Mouse (Mus musculus) fibroblast of lung, adult 2 months (primary cell): Measurements from ENCODE around the gene Gm9495.
"Not testable (repeated sequence)": the region's sequence is repeated elsewhere in the genome, so short reads cannot be mapped to it uniquely, and the experiment has no call there.

Source experiments
- DNase-seq: peaks from one replicate; pipeline ENCODE4 v3.0.0-alpha.2; 2011; ENCODE audit warnings: low read depth

The Gm9495 gene

DNA sequence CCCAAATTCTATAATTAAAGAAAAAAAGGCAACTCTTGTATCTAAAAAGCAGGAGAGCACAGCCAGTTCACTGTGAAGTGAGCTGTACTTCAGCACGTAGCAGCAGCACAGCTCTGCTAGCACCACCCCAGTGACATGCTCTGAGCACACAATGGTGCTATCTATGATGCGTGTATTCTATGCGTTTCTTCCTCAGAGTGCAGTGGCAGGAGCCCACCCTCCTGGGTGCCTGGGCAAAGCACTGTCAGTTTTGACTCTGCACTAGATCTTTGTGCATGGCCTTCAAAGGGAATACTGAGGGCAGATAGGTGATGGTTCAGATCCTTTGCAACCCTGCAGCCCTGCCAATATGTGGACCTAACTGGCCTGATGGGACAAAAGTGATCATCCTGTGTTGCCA lies at the start of gene Gm9495:
TSS of gene Gm9495 (minus strand) at position 101 of the 400 bp plus-strand sequence.
- DNase-seq: not testable (repeated sequence)

DNA sequence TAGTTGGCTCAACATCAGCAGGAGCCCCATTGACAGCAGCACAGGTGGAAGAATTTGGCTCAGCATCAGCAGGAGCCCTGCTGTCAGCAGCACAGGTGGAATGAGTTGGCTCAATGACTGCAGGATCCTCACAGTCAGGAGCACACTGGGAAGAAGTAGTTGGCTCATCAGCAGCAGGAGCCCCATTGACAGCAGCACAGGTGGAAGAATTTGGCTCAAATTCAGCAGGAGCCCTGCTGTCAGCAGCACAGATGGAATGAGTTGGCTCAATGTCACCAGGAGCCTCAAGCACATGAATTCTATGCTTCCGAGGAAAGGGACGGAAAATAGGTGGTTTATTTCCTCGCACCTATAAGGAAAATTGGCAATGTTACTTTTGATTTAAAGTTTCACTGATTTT lies 21.6 kb upstream of the Gm9495 start:
- not testable (repeated sequence) for DNase-seq

DNA sequence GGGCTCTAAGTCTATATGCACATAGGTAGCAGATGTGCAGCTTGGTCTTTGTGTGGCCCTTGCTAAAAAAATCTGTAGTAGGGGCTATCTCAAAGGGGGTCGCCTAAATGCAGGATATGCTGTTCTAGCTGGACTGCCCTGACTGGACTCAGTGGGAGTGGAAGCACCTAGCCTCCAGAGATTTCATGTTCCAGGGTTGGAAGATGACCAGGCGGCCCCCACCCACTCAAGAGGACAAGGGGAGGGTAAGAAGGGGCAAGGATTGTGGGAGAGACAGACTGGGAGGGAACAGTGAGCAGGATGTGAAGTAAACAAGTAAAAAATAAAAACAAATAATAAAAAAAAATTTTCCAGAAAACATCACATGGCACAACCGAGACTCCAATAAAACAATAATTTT lies 33.3 kb downstream of the Gm9495 start:
- DNase-seq: not testable (repeated sequence)

DNA sequence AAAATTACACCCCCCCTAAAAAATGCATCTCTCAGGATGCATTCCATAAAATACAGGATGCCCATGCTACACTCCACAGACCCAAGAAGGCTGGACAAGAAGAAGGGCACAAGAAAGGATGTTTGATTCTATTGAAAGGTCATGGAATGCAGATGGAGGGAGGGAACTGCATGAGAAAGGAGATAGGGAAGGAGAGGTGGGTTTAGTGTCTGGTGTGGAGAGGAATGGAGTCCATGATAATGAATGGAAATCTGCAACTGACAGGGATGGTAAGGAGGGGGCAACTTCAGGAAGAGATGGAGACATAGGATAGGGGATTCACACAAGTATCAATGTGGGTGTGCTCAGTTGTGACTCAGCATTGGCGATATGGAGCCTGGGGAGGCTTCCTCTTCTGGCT lies 39.0 kb downstream of the Gm9495 start:
- DNase-seq: no peak

DNA sequence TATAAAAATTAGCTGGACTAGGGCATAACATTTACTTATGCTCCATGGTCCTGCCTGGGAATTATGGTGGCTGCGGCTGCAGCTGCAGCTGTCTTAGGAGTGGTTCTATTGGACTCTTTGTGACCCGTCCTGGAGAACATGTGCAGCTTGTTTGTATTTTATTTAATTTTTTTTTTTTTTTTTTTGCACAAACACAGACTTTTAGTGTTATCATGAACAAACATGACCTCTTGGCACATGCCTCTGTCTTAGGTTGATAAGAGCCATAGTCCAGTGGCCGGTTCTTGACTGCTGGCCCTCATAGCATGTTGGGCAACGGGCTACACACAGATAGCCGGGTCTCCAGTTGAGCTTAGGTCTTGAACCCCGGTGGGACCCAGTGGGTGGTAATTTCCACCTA lies 48.6 kb downstream of the Gm9495 start:
- no peak for DNase-seq

DNA sequence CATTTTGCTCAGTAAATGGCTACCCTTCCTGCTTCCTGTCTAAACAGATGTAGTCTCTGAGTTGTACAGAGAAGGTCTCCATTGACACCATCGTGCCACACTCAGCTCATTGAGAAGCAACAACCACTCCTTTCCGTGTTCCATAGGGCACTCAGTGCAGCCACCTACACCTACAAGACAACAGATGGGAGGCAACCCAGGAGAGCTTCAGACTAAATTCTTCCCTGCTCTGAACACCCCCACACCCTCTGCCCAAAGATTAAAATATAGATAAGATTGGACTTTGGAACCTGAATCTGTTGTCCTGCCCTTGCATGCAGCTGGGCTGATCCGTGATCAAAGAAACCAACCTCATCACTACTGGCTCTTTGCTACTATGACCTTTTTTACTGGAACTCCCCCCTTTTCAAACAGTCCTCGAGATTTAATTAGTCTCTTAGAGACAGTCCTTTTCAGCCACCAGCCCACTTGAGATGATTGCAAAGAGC lies 53.4 kb downstream of the Gm9495 start:
- no peak for DNase-seq

DNA sequence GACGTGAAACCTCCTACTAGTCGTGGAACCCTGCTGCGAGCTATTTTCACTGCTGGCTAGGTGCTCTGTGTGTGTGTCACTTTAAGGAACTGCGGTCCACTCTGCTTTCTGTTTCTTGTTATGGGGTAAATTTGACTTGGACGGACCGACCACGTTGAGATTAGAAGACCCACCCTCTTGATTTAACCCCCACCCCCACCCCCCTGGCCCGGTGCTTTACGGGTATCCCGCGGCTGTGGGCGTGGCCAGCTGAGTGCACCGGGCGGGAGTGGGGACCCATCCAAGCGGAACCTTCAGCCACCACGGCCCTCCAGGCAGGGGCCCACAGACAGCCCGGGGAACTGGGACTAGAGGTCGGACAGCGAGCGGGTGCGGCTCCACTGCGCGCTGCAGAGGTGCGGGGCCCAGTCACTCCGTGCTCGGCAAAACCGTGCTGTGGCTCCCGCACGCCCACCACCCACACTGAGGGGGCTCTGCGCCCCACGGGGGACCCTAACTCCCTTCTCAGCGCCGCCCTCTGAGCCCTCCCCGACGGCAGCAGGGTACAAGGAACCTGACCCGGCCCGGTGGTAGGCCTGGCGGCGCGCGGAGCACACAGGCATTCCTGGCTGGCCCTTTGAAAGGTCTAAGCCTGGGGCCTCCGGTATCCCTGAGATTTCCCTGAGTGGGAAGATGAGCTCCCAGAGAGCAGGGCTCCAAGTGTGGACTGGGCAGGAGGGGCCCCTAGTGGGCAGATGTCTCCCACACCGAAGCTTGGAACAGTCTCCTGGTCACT lies 54.0 kb downstream of the Gm9495 start:
- no peak for DNase-seq

DNA sequence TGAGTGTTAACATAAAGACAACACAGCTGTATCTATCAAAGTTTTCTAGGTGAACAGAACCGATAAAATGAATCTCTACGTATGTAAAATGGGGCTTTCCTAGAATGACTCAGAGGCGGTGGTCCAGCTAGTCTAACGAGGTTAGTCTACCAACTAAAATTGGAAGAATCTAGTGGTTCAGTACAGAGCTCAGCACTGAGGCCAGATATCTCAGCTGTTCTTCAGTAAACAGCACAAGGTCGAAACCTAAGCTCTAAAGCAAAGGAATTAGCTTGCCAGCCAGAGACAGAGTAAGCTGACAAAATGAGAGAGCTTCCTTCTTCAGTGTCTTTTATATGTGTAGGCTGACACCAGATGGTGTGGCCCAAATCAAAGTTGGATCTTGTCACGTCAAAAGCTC lies 57.2 kb downstream of the Gm9495 start:
- no peak for DNase-seq

DNA sequence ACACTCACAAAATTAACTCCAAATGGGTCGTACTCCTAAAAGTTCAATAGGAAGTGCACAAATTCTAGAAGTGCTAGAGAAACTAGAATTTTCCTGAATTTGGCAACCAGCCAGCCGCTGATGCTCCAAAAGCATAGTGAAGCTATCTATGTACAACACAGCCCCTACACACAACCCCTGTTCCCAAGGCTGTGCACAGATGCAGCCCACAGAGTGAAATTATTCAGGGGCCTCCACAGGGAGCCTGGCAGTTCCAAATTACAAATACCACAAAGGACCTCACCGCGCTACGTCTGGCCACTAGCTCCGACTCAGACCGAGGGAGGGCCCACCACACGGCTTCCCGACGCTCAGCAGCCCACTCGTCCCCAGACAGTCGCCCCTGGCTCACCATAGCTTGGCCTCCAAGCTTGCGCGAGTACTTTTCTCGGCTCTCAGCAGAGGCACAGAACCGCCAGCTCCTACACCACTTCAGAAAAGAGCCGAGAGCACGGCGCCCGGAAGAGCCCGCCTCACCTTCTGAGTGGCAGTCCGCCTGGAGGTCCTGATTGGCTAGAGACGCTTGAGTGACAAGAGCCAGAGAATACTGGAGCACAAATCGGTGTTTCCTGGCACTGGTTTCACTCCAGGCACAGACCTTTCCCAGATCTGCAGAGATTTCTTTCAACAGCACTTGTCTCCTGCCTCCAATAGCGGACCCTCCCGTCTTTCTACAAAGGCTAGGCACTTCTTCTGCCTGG lies 58.1 kb downstream of the Gm9495 start:
- peak; percentile 81 for DNase-seq

DNA sequence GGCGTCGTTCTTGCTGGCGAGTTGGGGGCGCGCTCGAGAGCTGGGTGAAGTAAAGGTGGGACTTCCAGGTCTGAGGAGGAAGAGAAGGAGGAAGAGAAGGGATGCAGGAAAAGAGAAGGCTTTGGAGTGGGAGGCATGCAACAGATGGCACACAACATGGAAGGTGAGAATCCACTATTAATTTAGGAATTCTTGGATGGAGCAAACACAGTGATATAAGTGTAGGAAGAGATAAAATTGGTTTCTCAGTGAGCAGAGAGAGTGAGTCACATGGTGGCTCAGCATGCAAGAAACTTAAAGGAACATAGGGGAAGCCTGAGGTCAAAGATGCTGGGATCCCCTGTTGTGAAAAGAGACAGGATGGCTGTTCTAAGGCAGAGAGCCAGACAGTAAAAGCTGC lies 69.0 kb downstream of the Gm9495 start:
- no peak for DNase-seq
